Mouse (Mus musculus): ENCODE measurements around the gene Psma6.
A peak's percentile ranks its signal among the peaks of the same experiment; 100 is the strongest.
"Not testable (repeated sequence)": the region's sequence is repeated elsewhere in the genome, so short reads cannot be mapped to it uniquely, and the experiment has no call there.

The Psma6 gene

GRCm38 (mm10) chr12:55384023-55384749 lies at the start of gene Psma6:
Gene Psma6, plus strand, starts transcription at chr12:55384222.
- no peak for DNase-seq

DNA sequence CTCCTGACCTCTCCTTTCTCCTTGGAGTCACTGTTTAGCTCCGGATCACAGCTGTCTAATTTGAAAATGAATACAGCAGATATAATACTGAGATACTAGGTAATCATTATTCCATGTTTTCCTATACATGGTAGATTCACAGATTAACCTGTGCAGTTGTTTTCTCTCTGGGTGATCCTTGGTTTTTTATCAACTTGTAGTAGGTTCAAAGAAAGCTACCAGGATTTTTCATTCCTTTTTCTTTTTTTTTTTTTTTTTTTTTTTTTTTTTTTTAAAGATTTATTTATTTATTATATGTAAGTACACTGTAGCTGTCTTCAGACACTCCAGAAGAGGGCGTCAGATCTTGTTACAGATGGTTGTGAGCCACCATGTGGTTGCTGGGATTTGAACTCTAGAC lies 45.5 kb upstream of the Psma6 start:
- DNase-seq = not testable (repeated sequence)

DNA sequence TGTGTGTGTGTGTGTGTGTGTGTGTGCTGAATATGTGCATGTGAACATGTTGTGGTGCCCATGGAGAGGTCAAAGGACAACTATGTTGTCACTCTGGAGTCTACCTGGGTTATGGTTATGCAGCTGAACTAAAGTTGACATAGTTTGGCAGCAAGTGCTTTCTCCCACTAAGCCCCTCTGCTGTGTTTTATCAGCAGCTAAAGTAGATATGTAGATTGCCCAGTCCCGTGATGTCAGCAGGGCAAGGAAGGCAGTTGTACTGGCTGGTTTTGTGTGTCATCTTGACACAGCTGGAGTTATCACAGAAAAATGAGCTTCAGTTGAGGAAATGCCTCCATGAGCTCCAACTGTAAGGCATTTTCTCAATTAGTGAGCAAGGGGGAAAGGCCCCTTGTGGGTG lies 41.0 kb upstream of the Psma6 start:
- not testable (repeated sequence) for DNase-seq

GRCm38 (mm10) chr12:55343998-55344397 lies 40.0 kb upstream of the Psma6 start:
- no peak for DNase-seq

GRCm38 (mm10) chr12:55344583-55344982 lies 39.4 kb upstream of the Psma6 start:
- DNase-seq = peak; percentile 29 to 34

- no peak for DNase-seq
Observed at GRCm38 (mm10) chr12:55353423-55353822, 30.6 kb upstream of the Psma6 start.

GRCm38 (mm10) chr12:55354904-55355303 lies 29.1 kb upstream of the Psma6 start:
- DNase-seq = peak; percentile 20 to 51

GRCm38 (mm10) chr12:55357303-55357702 lies 26.7 kb upstream of the Psma6 start:
- no peak for DNase-seq

DNA sequence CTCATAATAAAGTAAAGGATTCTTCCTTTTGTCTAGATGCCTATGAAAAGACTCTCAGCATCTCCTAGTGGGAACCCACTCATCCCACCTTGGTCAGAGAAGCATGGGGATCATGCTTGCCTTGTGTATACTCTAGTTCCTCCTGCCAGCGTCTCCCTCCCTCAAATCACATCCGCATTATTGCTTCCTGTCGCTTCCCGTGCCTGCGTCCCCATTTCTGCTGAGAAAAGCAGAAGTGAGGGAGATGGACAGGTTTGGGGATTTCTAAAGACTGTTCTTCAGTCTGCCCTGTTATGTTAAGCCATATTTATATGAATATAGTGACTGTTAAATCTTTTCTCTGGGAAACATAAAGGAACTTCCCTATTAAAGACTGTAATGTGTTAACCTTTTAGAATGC lies 23.1 kb upstream of the Psma6 start:
- no peak for DNase-seq

DNA sequence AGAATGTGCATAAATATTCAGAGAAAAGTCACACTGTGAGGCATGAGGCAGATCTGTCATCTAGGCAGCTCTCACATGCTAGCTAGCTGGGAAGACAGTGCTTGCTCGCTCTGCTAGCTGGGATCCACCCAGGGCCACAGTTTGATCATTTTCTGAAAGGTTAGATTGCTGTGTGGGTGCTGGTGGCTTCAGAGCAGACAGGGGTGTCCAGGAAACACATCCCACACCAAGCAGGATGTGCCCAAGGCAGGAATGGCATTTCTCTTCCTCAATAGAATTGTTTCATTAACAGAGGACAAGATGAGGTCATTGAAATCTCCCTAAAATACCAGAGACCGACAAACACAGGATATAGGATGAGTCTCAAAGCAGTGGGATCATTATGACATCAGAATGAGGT lies 18.9 kb upstream of the Psma6 start:
- no peak for DNase-seq

DNA sequence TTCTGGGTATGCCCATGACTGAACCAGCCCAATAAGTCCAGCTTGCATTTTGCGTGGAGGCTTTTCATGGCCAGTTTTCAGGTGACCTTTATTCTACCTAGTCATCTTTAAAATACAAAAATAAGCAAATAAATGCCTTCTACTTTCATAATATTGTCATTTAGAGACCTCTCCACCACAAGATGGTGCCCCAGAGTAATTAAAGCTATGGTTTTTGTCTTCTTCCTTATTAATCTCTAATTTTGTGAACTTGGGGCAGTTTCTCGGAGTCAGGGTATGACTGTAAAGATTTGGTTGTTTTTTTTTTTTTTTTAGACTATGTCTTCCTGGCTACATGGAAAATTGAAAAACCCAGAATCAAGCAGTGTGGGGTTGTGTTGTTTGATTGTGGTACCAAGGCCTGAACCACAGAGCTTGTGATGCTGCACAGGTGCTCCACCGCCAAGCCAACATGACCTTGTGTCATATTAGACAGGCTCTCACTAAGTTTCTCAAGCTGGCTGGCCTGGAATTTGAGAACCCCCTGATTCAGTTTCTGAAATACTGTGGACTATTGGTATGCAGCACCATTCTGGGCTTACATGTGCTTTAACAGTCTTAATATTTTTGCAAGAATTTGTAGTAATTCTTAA lies 11.5 kb upstream of the Psma6 start:
- no peak for DNase-seq

- no peak for DNase-seq
Observed at GRCm38 (mm10) chr12:55376956-55377609, 6.9 kb upstream of the Psma6 start.

GRCm38 (mm10) chr12:55377610-55377980 lies 6.4 kb upstream of the Psma6 start:
- no peak for DNase-seq

DNA sequence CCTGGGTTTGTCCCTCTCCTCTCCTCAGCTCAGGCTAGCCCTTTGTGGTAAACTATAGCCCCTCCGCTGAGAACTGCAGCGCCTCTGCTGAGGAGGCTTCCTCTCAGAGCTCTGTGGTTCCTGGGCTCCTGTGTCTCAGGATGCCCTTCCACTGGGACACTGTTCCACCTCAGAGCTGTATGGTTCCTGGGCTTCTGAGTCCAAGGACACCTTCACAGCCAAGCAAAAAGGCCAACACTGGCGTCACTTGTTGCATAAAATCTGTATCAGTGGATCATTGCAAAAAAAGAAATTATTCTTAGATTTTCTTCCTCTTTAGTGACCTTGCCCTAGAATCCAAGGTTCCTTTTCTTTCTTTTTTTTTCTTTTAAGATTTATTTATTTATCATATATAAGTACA lies 804 bp downstream of the Psma6 start:
- DNase-seq = no peak

DNA sequence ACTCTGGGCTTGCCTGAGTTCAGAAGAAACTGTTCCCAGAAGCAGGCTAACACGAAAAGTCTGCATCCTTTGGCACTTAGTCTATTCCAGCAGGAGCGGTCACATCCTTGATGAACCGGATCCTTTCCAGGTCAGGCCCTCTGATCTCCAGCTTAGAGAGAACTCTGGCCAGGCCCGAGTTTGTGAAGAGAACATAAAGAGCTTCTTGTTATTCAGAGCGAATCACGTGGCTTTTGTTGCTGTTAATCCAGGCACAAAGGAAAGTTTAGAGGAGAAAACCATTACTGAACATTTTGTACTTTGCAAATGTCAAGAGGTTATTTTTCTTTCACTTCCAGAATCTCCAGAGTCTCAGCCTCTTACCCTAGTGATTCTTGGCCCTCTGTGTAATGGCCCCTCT lies 1.9 kb downstream of the Psma6 start:
- DNase-seq = peak in 1 of 2 experiments; percentile 50

DNA sequence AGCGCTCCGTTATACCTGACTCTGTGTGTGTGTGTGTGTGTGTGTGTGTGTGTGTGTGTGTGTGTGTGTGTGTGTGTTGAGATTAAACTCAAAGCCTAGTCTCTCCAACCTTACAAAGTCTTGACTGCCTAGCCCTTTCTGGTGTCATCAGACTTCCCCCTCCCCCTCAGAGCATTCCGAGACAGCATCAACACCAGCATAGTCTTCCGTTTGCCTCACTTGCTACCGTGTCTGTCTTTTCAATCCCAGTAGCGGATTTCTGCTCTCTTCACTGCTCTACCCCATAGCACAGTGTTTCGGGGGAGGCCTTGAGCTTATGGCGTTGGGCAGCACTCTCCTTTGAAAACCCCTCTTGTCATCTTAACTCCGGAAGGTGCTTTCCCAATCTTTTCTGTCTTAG lies 2.4 kb downstream of the Psma6 start:
- no peak for DNase-seq

- DNase-seq = no peak
Observed at GRCm38 (mm10) chr12:55387083-55387787, 3.2 kb downstream of the Psma6 start.

DNA sequence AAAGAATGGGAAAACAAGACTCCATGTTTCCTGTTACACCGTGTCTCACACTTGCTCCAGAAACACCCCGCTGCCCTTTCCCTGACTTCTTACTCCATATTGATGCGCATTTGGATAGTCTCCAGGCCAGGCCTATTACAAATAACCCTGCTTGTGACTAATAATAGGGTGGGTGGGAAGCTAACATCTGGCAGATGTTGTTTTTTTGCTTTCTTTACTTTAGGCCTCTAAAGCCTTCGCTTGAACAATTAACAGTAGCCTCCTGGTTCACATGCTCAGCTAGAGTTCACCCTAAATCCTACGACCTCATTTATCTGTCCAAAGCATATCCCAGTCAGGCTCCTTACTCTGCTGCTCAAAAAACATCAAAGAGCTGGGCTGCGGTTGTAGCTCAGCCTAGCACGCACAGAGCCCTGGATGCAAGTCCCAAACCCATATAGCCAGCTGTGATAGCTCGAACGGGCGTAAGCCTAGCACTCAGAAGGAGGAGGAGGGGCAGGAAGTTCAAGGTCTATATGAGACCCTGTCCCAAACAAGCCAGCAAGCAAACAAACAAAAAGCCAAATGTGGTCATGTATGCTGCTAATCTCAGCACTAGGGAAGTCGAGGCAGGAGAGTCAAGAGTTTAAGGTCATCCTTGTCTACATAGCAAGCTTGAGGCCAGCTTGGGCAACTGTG lies 3.9 kb downstream of the Psma6 start:
- DNase-seq = no peak

DNA sequence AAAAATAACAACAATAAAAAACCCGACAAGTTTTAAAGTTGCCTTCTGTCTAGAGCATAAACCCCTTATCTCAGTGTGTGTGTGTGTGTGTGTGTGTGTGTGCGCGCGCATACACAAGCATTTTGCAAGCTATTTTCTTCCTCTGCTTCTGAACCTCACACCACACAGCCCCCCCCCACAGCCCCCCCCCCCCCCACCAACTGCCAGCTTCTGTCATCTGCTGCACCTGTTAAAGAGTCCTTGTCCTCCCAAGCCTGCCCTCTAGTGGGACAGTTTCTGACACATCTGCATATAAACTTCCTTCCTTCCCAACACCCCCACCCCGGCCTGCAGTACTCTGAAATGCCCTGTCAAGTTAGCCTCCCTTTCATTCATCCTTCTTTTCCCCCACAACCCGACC lies 4.5 kb downstream of the Psma6 start:
- DNase-seq = peak; percentile 24 to 56

DNA sequence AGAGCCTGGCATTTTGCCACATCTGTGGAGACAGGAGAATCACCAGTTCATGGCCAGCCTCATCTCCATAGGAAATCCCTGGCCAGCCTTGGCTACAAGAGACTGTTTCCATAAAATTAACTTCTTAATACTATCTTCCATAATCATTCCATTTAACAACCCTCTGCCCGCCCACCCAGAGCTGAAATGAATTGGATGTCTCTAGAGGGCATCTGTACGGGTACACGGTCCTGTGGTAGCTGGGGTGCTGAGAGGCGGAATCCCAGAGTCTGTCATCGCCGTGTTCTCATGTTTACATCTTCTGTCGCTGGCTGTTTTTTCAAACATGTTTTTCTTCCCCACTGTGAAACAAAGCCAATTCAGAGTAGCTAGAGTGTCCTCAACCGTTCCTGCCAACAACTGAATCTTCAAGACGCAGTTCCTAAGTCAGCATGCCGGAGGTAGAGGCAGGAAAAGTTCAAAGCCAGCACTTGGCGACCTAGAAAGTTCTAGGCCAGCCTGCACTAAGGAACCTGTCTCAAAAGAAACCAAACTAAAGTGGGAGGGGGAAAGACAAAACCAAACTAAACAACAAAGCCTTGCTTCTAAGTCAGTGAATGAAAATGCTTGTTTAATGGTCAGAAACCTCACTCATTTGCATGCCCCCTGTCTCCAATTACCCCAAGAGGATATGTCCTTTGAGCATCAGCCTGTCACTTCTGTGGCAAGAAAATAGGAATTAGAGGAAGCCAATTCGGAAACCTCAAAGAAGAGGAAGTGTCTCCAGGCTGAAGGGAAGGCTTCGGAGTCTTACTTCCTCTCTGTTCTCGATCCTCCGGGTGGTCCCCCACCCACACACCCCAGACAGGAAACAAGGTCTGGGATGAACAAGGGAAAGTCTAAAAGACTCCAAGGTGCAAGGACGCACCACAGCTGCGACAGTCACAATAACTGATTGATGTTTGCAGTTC lies 5.4 kb downstream of the Psma6 start:
- no peak for DNase-seq

GRCm38 (mm10) chr12:55392120-55392519 lies 8.1 kb downstream of the Psma6 start:
- no peak for DNase-seq

Data from kidney, adult 8-10 months (tissue).